Mouse (Mus musculus): ENCODE measurements around the gene H2-M10.5. TPM values are rescaled to one million over a fixed set of nuclear protein-coding genes. Genes with fewer than 3 reads are reported as not detected.
"Not testable (repeated sequence)": the region's sequence is repeated elsewhere in the genome, so short reads cannot be mapped to it uniquely, and the experiment has no call there.

Gene H2-M10.5
- not detected in 2 replicates for polyA plus RNA-seq (2015; fragmentation: Nextera tagmentation; extraction: Ambion mirVana)

- not testable (repeated sequence) for ATAC-seq (ENCODE audit: low FRiP score, low TSS enrichment); H3K9ac ChIP-seq (replicated peaks; ENCODE audit: low read length); H3K4me3 ChIP-seq (ENCODE audit: low read length); H3K27me3 ChIP-seq (ENCODE audit: insufficient read depth, low read length); H3K4me2 ChIP-seq (replicated peaks; ENCODE audit: low read depth, low read length); H3K36me3 ChIP-seq (ENCODE audit: insufficient read depth, low read length); H3K27ac ChIP-seq (ENCODE audit: low read length); H3K4me1 ChIP-seq (ENCODE audit: insufficient read depth, low read length); H3K9me3 ChIP-seq (ENCODE audit: low read length)
- WGBS: 84% methylated on average over 2 of the region's 2 CpGs
Observed at GRCm38 (mm10) chr17:36772610-36773009, at the start of gene H2-M10.5. Gene H2-M10.5, plus strand, starts transcription at chr17:36772910.

GRCm38 (mm10) chr17:36726046-36726445, 46.7 kb upstream of the H2-M10.5 start:
- Histone ChIP-seq H3K4me1 (ENCODE audit: insufficient read depth, low read length) (no peaks in the 10 kb centered on the region), H3K27me3 (ENCODE audit: insufficient read depth, low read length) (no peaks in the 10 kb centered on the region), H3K4me2 (replicated peaks; ENCODE audit: low read depth, low read length) (no peak overlapping the region), H3K4me3 (ENCODE audit: low read length) (no peak overlapping the region), H3K27ac (ENCODE audit: low read length) (no peak overlapping the region), H3K36me3 (ENCODE audit: insufficient read depth, low read length) (no peaks in the 10 kb centered on the region), H3K9me3 (ENCODE audit: low read length) (no peaks in the 10 kb centered on the region; the same call in 1 of the 2 replicates), H3K9ac (replicated peaks; ENCODE audit: low read length) (no peak overlapping the region)
- 16% methylated on average over 2 of the region's 2 CpGs for WGBS
- ATAC-seq (ENCODE audit: low FRiP score, low TSS enrichment): no peak

DNA sequence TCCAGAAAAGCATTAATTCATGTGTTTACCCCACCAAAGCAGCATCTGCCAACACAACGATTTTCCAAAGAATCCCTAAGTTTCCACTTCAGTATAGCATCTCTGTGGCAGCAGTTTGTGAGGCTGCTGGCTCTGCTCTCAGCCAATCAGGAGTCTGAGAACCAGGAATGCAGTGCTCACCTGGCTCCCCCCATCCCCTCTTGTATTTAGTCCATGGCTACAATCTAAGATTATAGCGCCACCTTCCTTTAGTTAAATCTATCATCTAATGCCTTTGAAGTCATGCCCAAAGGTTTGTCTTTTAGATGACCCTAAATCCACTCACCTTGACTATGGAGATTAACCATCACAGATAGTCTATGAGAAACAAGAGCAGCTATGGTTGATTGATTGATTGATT, 8.9 kb upstream of the H2-M10.5 start:
- H3K4me2 ChIP-seq (replicated peaks; ENCODE audit: low read depth, low read length): no peak overlapping the region
- no peak overlapping the region for H3K27ac ChIP-seq (ENCODE audit: low read length)
- H3K27me3 ChIP-seq (ENCODE audit: insufficient read depth, low read length): no peaks in the 10 kb centered on the region
- H3K36me3 ChIP-seq (ENCODE audit: insufficient read depth, low read length): no peaks in the 10 kb centered on the region
- no peak overlapping the region for H3K9ac ChIP-seq (replicated peaks; ENCODE audit: low read length)
- H3K4me1 ChIP-seq (ENCODE audit: insufficient read depth, low read length): no peaks in the 10 kb centered on the region
- no peak overlapping the region for H3K4me3 ChIP-seq (ENCODE audit: low read length)
- WGBS: 60% methylated on average over 2 of the region's 2 CpGs
- no peak for ATAC-seq (ENCODE audit: low FRiP score, low TSS enrichment)
- no peaks in the 10 kb centered on the region for H3K9me3 ChIP-seq (ENCODE audit: low read length)

GRCm38 (mm10) chr17:36764244-36764643, 8.5 kb upstream of the H2-M10.5 start:
- 39% methylated on average over 2 of the region's 2 CpGs for WGBS
- not testable (repeated sequence) for H3K4me1 ChIP-seq (ENCODE audit: insufficient read depth, low read length); H3K9ac ChIP-seq (replicated peaks; ENCODE audit: low read length); H3K27ac ChIP-seq (ENCODE audit: low read length); H3K36me3 ChIP-seq (ENCODE audit: insufficient read depth, low read length); H3K4me3 ChIP-seq (ENCODE audit: low read length); H3K9me3 ChIP-seq (ENCODE audit: low read length); ATAC-seq (ENCODE audit: low FRiP score, low TSS enrichment); H3K27me3 ChIP-seq (ENCODE audit: insufficient read depth, low read length); H3K4me2 ChIP-seq (replicated peaks; ENCODE audit: low read depth, low read length)

DNA sequence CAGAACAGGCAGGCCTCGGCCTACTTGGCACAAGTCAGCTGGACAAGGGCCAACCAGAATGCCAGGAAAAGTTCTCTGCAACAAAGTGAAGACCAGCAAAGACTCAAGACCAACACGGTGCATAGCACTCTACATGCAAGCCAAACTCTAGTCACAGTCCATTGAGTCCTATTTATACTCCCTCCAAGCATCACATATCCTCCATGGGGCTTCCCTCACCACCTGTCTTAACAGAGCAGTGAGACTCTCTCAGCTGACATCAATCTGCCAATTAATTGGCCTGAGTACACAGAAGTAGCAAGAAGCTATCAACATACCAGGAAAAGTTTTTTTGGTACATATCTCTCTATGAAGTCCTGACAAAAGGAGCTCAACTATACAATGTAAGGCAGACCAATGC, 7.3 kb upstream of the H2-M10.5 start:
- not testable (repeated sequence) for H3K4me1 ChIP-seq (ENCODE audit: insufficient read depth, low read length); H3K9ac ChIP-seq (replicated peaks; ENCODE audit: low read length); H3K27ac ChIP-seq (ENCODE audit: low read length); H3K27me3 ChIP-seq (ENCODE audit: insufficient read depth, low read length); H3K4me3 ChIP-seq (ENCODE audit: low read length); H3K9me3 ChIP-seq (ENCODE audit: low read length); H3K36me3 ChIP-seq (ENCODE audit: insufficient read depth, low read length); H3K4me2 ChIP-seq (replicated peaks; ENCODE audit: low read depth, low read length); ATAC-seq (ENCODE audit: low FRiP score, low TSS enrichment)
- WGBS: 50% methylated on average over 2 of the region's 2 CpGs

DNA sequence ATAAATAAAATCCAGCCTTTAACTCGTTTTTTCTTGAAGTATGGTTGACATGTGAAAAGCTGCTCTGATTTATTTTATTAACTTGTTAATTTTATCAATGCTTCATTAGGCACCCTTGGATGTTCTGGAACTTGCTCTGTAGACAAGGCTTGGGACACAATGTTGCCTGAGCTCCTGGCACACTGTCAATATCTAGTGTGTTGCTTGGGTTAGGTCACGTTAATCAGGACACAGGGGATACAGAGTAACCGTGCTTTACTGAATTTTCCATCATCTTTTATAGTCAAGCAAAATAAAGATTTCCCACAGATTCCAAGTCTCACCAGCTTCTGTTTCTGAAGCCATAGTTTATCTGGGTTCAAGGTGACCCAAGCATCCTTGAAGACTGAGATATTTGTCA, 8.8 kb downstream of the H2-M10.5 start:
- Histone ChIP-seq H3K9me3 (ENCODE audit: low read length) (no peaks in the 10 kb centered on the region), H3K4me2 (replicated peaks; ENCODE audit: low read depth, low read length) (no peak overlapping the region), H3K36me3 (ENCODE audit: insufficient read depth, low read length) (no peaks in the 10 kb centered on the region), H3K9ac (replicated peaks; ENCODE audit: low read length) (no peak overlapping the region), H3K27me3 (ENCODE audit: insufficient read depth, low read length) (no peaks in the 10 kb centered on the region), H3K4me1 (ENCODE audit: insufficient read depth, low read length) (no peaks in the 10 kb centered on the region), H3K4me3 (ENCODE audit: low read length) (no peak overlapping the region), H3K27ac (ENCODE audit: low read length) (no peak overlapping the region)
- WGBS: 62% methylated on average over 3 of the region's 3 CpGs
- no peak for ATAC-seq (ENCODE audit: low FRiP score, low TSS enrichment)

DNA sequence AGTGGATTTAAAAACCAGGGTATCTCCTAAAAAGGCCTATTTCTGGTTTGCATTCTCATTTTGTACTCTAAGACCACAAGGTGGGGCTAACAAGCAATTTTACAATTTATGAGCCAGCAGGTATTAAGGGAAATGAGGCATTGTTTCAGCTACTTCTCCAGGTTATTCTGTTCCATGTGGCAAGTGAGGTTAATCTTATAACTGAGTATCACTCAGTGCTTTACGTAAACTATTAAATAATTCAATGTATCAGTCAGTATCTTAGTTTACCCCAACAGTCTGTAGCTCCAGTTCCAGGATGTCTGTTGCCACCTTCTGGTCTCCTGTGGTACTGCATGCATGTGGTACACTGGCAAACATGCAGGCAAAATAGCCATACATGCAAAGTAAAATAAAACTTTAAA, 13.8 kb downstream of the H2-M10.5 start:
- ATAC-seq (ENCODE audit: low FRiP score, low TSS enrichment); H3K4me3 ChIP-seq (ENCODE audit: low read length); H3K27me3 ChIP-seq (ENCODE audit: insufficient read depth, low read length); H3K4me1 ChIP-seq (ENCODE audit: insufficient read depth, low read length); H3K9ac ChIP-seq (replicated peaks; ENCODE audit: low read length); H3K4me2 ChIP-seq (replicated peaks; ENCODE audit: low read depth, low read length); H3K9me3 ChIP-seq (ENCODE audit: low read length); H3K27ac ChIP-seq (ENCODE audit: low read length); H3K36me3 ChIP-seq (ENCODE audit: insufficient read depth, low read length): not testable (repeated sequence)
- 21% methylated on average over 1 of the region's 1 CpGs for WGBS

- no peak overlapping the region for H3K4me3 ChIP-seq (ENCODE audit: low read length)
- 75% methylated on average over 2 of the region's 2 CpGs for WGBS
- H3K36me3 ChIP-seq (ENCODE audit: insufficient read depth, low read length): no peaks in the 10 kb centered on the region
- ATAC-seq (ENCODE audit: low FRiP score, low TSS enrichment): no peak
- H3K27me3 ChIP-seq (ENCODE audit: insufficient read depth, low read length): no peaks in the 10 kb centered on the region
- H3K27ac ChIP-seq (ENCODE audit: low read length): no peak overlapping the region
- H3K4me1 ChIP-seq (ENCODE audit: insufficient read depth, low read length): no peaks in the 10 kb centered on the region
- H3K9ac ChIP-seq (replicated peaks; ENCODE audit: low read length): no peak overlapping the region
- no peaks in the 10 kb centered on the region for H3K9me3 ChIP-seq (ENCODE audit: low read length)
- H3K4me2 ChIP-seq (replicated peaks; ENCODE audit: low read depth, low read length): no peak overlapping the region
Observed at GRCm38 (mm10) chr17:36788351-36788750, 15.6 kb downstream of the H2-M10.5 start.

GRCm38 (mm10) chr17:36788801-36789200, 16.1 kb downstream of the H2-M10.5 start:
- not testable (repeated sequence) for H3K27ac ChIP-seq (ENCODE audit: low read length); H3K4me2 ChIP-seq (replicated peaks; ENCODE audit: low read depth, low read length); H3K9ac ChIP-seq (replicated peaks; ENCODE audit: low read length); ATAC-seq (ENCODE audit: low FRiP score, low TSS enrichment); H3K9me3 ChIP-seq (ENCODE audit: low read length); H3K4me3 ChIP-seq (ENCODE audit: low read length); H3K27me3 ChIP-seq (ENCODE audit: insufficient read depth, low read length); H3K4me1 ChIP-seq (ENCODE audit: insufficient read depth, low read length); H3K36me3 ChIP-seq (ENCODE audit: insufficient read depth, low read length)

DNA sequence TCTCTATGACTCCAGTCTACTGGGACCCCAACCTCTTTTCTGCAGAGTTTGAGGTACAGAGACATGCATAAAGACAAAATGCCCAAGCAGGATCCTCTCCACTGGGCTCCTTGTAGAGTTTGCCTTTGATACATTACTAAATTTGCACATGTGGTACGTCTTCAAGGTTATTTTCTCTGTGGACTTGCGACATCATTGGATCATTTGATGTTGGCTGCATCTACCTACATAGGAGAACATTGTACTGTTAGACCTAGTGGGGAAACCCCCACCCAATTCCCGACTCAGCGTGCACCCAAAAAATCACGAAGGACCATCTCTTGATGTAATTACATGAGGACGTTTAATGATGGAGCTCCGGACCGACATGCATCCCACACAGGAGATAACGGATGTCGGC, 26.8 kb downstream of the H2-M10.5 start:
- Histone ChIP-seq H3K4me3 (ENCODE audit: low read length) (no peak overlapping the region), H3K36me3 (ENCODE audit: insufficient read depth, low read length) (no peaks in the 10 kb centered on the region), H3K9ac (replicated peaks; ENCODE audit: low read length) (no peak overlapping the region), H3K4me2 (replicated peaks; ENCODE audit: low read depth, low read length) (no peak overlapping the region), H3K9me3 (ENCODE audit: low read length) (no peaks in the 10 kb centered on the region), H3K27me3 (ENCODE audit: insufficient read depth, low read length) (no peaks in the 10 kb centered on the region), H3K27ac (ENCODE audit: low read length) (no peak overlapping the region), H3K4me1 (ENCODE audit: insufficient read depth, low read length) (no peaks in the 10 kb centered on the region)
- ATAC-seq (ENCODE audit: low FRiP score, low TSS enrichment): no peak
- WGBS: 82% methylated on average over 10 of the region's 10 CpGs
